Mouse (Mus musculus) hindbrain, embryonic 10.5 days (tissue): ENCODE data around the gene Utrn. TPM values are rescaled to one million over a fixed set of nuclear protein-coding genes. Genes with fewer than 3 reads are reported as not detected.

ENCODE experiments used
- DNase-seq: peaks from one replicate; pipeline ENCODE4 v3.0.0-alpha.2; 2017; ENCODE audit warnings: low spot score
- H3K27ac ChIP-seq: fragments of 300-500 bp; sonication (generic); 2 replicates; pipeline ENCODE4 v1.5.1; 2016; ENCODE audit warnings: mild to moderate bottlenecking, moderate library complexity
- H3K27me3 ChIP-seq: fragments of 300-500 bp; sonication (generic); 2 replicates; pipeline ENCODE4 v1.6.1; 2016; ENCODE audit warnings: mild to moderate bottlenecking; ENCODE audit not compliant: poor library complexity, insufficient read depth, severe bottlenecking
- H3K36me3 ChIP-seq: fragments of 300-500 bp; sonication (generic); 2 replicates; pipeline ENCODE4 v1.6.1; 2016; ENCODE audit warnings: mild to moderate bottlenecking, moderate library complexity
- H3K4me1 ChIP-seq: fragments of 300-500 bp; sonication (generic); replicated peaks from 2 replicates; pipeline ENCODE4 v1.6.1; 2016; ENCODE audit warnings: mild to moderate bottlenecking
- H3K4me3 ChIP-seq: fragments of 300-500 bp; sonication (generic); 2 replicates; pipeline ENCODE4 v1.5.1; 2016; ENCODE audit warnings: mild to moderate bottlenecking, moderate library complexity
- H3K9me3 ChIP-seq: fragments of 300-500 bp; sonication (generic); 2 replicates; pipeline ENCODE4 v1.6.1; 2016; ENCODE audit warnings: mild to moderate bottlenecking, moderate library complexity
- WGBS: fragments of 180-500 bp; shearing (Covaris S2); methylation state at CpG from one replicate; pipeline ENCODE4 v1.1.7; 2016; 5-methylcytosine and 5-hydroxymethylcytosine counted together
- polyA plus RNA-seq: library from polyadenylated mRNA; unstranded; fragments of >200 nt; fragmentation: Nextera tagmentation; extraction: Ambion mirVana; gene quantifications from 2 replicates; pipeline ENCODE4 v1.2.1, GENCODE M21; 2016

Utrn gene
- polyA plus RNA-seq, 1 experiment from 2014 or later: 38.7 TPM

DNA sequence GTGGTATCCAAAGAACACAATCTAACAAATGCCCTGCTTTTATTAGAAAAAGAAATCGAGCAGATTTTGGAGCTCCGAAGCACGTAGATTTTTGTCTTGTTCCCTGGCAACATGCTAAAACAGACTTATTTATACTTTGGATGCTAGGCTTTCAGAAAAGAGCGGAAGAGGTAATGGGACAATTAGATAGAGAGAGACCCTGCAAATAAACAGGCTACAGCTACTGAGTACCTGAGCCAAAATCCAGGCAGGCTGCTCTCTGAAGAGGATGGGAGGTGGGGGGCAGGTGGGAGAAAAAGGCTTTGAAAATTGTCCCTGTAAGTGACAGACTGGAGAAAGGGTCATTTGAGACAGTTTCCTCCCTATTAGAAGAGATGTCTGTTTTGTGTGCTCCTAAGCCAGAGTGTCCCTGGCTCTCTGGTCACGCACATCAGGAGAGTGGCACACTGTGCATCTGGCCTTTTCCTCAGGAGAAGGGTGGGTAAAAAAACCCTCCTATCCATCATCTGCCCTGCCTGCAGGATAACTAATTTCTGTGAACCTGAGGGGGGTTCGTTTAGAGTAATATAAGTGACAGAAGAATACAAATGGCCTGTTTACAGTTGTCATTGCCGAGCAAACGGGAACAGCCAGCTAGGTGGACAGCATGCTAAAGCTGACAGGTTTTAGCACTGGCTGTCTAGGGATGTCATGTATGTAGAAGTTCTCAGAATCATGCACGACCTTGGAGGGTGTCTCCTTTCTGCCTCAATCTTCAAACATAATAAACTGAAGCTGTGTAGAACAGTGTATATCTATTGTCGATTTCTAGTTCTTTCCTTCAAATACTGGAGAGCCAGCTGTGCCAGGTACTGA, 529.2 kb downstream of the Utrn start:
- DNase-seq: no peak
- Histone ChIP-seq H3K4me1 (no peaks in the 10 kb centered on the region), H3K4me3 (no peak overlapping the region), H3K27me3 (no peaks in the 10 kb centered on the region), H3K27ac (no peak overlapping the region), H3K36me3 (no peaks in the 10 kb centered on the region), H3K9me3 (no peaks in the 10 kb centered on the region)
- 82% methylated on average over 10 of the region's 10 CpGs for WGBS

DNA sequence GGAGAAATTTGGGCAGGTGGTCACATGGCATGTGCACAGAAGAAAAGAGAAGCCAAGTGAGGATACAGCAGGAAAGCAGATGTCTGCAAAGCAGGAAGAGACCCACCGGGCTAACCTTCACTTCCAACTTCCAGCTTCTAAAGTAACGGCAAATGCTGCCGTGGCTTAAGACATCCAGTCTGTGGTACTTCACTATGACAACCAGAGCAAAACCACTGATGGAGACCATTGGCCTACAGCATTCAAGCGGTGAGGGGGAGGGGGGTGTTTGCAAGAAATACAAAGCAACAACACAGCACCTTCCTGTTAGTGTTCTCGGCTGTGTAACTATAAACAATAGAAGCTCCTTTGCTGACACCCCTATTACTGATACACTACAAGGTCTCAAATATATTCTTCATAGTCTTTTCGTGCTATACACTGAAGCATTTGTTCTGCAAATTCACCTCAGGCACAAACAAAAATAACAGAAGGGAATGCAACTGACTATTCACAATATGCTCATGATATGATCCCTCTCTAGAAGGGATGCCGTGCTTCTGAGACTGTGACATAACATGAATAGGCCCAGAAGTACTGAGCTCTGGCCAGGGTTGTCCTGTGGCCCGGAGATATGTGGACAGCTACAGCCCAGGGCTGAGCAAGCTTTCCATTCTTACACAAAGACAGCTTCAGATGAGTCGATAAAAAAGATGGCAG, 530.0 kb downstream of the Utrn start:
- 80% methylated on average over 9 of the region's 9 CpGs for WGBS
- no peak overlapping the region for H3K4me3 ChIP-seq
- no peaks in the 10 kb centered on the region for H3K9me3 ChIP-seq
- H3K27me3 ChIP-seq: no peaks in the 10 kb centered on the region
- H3K27ac ChIP-seq: no peak overlapping the region
- DNase-seq: no peak
- H3K4me1 ChIP-seq: no peaks in the 10 kb centered on the region
- H3K36me3 ChIP-seq: no peaks in the 10 kb centered on the region

Other genes with a start within 250 kb of the Utrn start
- gene Stx11, start 94.9 kb upstream of the Utrn start, polyA plus RNA-seq: 1.6 and 2.3 TPM in 2 replicates
- 44.0 and 47.3 TPM in 2 replicates for gene Sf3b5, start 136.0 kb upstream of the Utrn start, polyA plus RNA-seq
- 56.1 and 59.4 TPM in 2 replicates for gene Plagl1, start 191.1 kb upstream of the Utrn start, polyA plus RNA-seq